ENCODE assay signal across 17 mouse cellular contexts in the genomic region with DNA sequence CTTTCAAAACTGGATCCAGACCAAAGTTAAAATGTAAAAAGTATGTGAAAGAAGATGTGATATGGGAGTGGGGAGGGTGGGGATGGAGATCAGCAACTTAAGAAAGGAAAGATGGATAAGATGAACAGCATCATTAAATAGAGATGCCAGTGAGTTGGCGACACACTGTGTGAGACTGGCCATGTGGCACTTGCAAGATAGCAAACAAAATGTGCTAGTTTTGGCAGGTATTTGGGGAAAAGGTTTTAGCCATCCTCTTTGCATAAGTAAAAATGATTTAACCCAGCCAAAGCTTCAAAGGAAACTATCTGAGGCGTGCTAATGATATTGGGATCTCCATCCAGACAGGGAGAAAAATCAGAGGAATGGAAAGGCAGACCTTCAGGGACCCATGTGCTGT.
DNase-seq lines count a peak whose midpoint lies in the region; ATAC-seq lines count a peak whose summit lies in the region.
"Had no signal": no experiment of that assay in that cellular context is flagged by ENCODE, and none has a peak within 500 bp of the region (broad histone marks: within the 10 kb centered on the region; RNA-seq: fewer than 3 reads in every experiment).

No protein-coding gene starts in this region.

- DNase-seq in forebrain, embryonic 14.5 days (ENCODE audit: low spot score): peak; percentile 69
- no peak for DNase-seq in forebrain, embryonic 11.5 days (ENCODE audit: low spot score)
- DNase-seq in testis, postnatal 14 days (ENCODE audit: low spot score): no peak
- no peak for DNase-seq in ovary, adult 18-20 months (ENCODE audit: low spot score)
- DNase-seq: adrenal gland, adult 2 months; adrenal gland, postnatal 10 days; adrenal gland, postnatal 25 days; cerebellum, adult 11-12 months; cerebellum, adult 2 months; cerebellum, adult 9-10 months; cerebellum, postnatal 10 days; cerebellum, postnatal 25 days had no signal

- peaks cover 25% of the 10 kb centered on the region for H3K4me1 ChIP-seq in forebrain, embryonic 14.5 days (ENCODE audit: control insufficient read depth, insufficient read depth, low read length)
- no peaks in the 10 kb centered on the region for H3K4me1 ChIP-seq in forebrain, embryonic 11.5 days (replicated peaks; ENCODE audit: control insufficient read depth, insufficient read depth, low read length)
- peaks cover 35% of the 10 kb centered on the region for H3K4me1 ChIP-seq in midbrain, embryonic 15.5 days
- H3K4me1 ChIP-seq in midbrain, embryonic 13.5 days (replicated peaks): peaks cover 43% of the 10 kb centered on the region
- peaks cover 32% of the 10 kb centered on the region for H3K4me1 ChIP-seq in forebrain, embryonic 16.5 days (replicated peaks; ENCODE audit: control insufficient read depth, insufficient read depth, low read length)
- H3K4me1 ChIP-seq: embryonic facial prominence, embryonic 10.5 days; embryonic facial prominence, embryonic 12.5 days had no signal

- H3K4me2 ChIP-seq in forebrain, embryonic 14.5 days (ENCODE audit: low read length): no peak overlapping the region
- no peak overlapping the region for H3K4me2 ChIP-seq in forebrain, embryonic 11.5 days (ENCODE audit: low read depth, low read length, severe bottlenecking)
- H3K4me2 ChIP-seq in midbrain, embryonic 15.5 days: no peak overlapping the region
- H3K4me2 ChIP-seq in midbrain, embryonic 13.5 days (replicated peaks): no peak overlapping the region
- no peak overlapping the region for H3K4me2 ChIP-seq in forebrain, embryonic 16.5 days (ENCODE audit: low read length)
- H3K4me2 ChIP-seq: embryonic facial prominence, embryonic 12.5 days had no signal

- no peaks in the 10 kb centered on the region for H3K27me3 ChIP-seq in forebrain, embryonic 14.5 days (replicated peaks; ENCODE audit: control insufficient read depth, insufficient read depth, low read length)
- H3K27me3 ChIP-seq in forebrain, embryonic 11.5 days (ENCODE audit: control insufficient read depth, insufficient read depth, low read length): no peaks in the 10 kb centered on the region
- no peaks in the 10 kb centered on the region for H3K27me3 ChIP-seq in midbrain, embryonic 15.5 days (replicated peaks)
- no peaks in the 10 kb centered on the region for H3K27me3 ChIP-seq in midbrain, embryonic 13.5 days
- H3K27me3 ChIP-seq in forebrain, embryonic 16.5 days (replicated peaks; ENCODE audit: control insufficient read depth, insufficient read depth, low read length): no peaks in the 10 kb centered on the region
- H3K27me3 ChIP-seq: embryonic facial prominence, embryonic 12.5 days had no signal

- H3K36me3 ChIP-seq in forebrain, embryonic 14.5 days (ENCODE audit: control insufficient read depth, insufficient read depth, low read length): no peaks in the 10 kb centered on the region
- no peaks in the 10 kb centered on the region for H3K36me3 ChIP-seq in forebrain, embryonic 11.5 days (ENCODE audit: control insufficient read depth, insufficient read depth, low read length)
- H3K36me3 ChIP-seq in midbrain, embryonic 15.5 days (replicated peaks): no peaks in the 10 kb centered on the region
- H3K36me3 ChIP-seq in midbrain, embryonic 13.5 days: no peaks in the 10 kb centered on the region
- no peaks in the 10 kb centered on the region for H3K36me3 ChIP-seq in forebrain, embryonic 16.5 days (ENCODE audit: control insufficient read depth, insufficient read depth)
- H3K36me3 ChIP-seq: embryonic facial prominence, embryonic 10.5 days; embryonic facial prominence, embryonic 12.5 days had no signal

- H3K9me3 ChIP-seq in forebrain, embryonic 14.5 days (replicated peaks; ENCODE audit: control insufficient read depth, low read length): no peaks in the 10 kb centered on the region
- no peaks in the 10 kb centered on the region for H3K9me3 ChIP-seq in forebrain, embryonic 11.5 days (ENCODE audit: control insufficient read depth, low read length)
- no peaks in the 10 kb centered on the region for H3K9me3 ChIP-seq in midbrain, embryonic 15.5 days
- no peaks in the 10 kb centered on the region for H3K9me3 ChIP-seq in midbrain, embryonic 13.5 days
- H3K9me3 ChIP-seq in forebrain, embryonic 16.5 days (ENCODE audit: control insufficient read depth, low read length): no peaks in the 10 kb centered on the region
- H3K9me3 ChIP-seq: embryonic facial prominence, embryonic 10.5 days; embryonic facial prominence, embryonic 12.5 days had no signal

- H3K4me3 ChIP-seq in forebrain, embryonic 14.5 days (ENCODE audit: low read depth, low read length): no peak overlapping the region
- H3K4me3 ChIP-seq in forebrain, embryonic 11.5 days (ENCODE audit: low read depth, low read length): no peak overlapping the region
- no peak overlapping the region for H3K4me3 ChIP-seq in midbrain, embryonic 15.5 days
- no peak overlapping the region for H3K4me3 ChIP-seq in midbrain, embryonic 13.5 days (replicated peaks)
- H3K4me3 ChIP-seq in forebrain, embryonic 16.5 days (replicated peaks; ENCODE audit: low read length): no peak overlapping the region
- H3K4me3 ChIP-seq: embryonic facial prominence, embryonic 10.5 days; embryonic facial prominence, embryonic 12.5 days had no signal

- H3K9ac ChIP-seq in forebrain, embryonic 14.5 days (ENCODE audit: low read length): no peak overlapping the region
- no peak overlapping the region for H3K9ac ChIP-seq in forebrain, embryonic 11.5 days (ENCODE audit: low read length)
- no peak overlapping the region for H3K9ac ChIP-seq in midbrain, embryonic 15.5 days
- H3K9ac ChIP-seq in midbrain, embryonic 13.5 days (replicated peaks): no peak overlapping the region
- no peak overlapping the region for H3K9ac ChIP-seq in forebrain, embryonic 16.5 days (replicated peaks; ENCODE audit: low read depth, low read length)
- H3K9ac ChIP-seq: embryonic facial prominence, embryonic 12.5 days had no signal

- H3K27ac ChIP-seq in forebrain, embryonic 14.5 days (ENCODE audit: low read depth, low read length): no peak overlapping the region
- H3K27ac ChIP-seq in forebrain, embryonic 11.5 days (ENCODE audit: low read depth, low read length): no peak overlapping the region
- 0 out of 2 replicates have a peak overlapping the region, but pooled peaks have one; percentile 6 for H3K27ac ChIP-seq in midbrain, embryonic 15.5 days
- H3K27ac ChIP-seq in midbrain, embryonic 13.5 days: no peak overlapping the region
- H3K27ac ChIP-seq in forebrain, embryonic 16.5 days (ENCODE audit: low read length): no peak overlapping the region
- H3K27ac ChIP-seq: embryonic facial prominence, embryonic 10.5 days; embryonic facial prominence, embryonic 12.5 days had no signal

- WGBS in forebrain, embryonic 14.5 days: 75% methylated on average over 2 of the region's 2 CpGs
- 85% methylated on average over 2 of the region's 2 CpGs for WGBS in forebrain, embryonic 11.5 days
- 56% methylated on average over 2 of the region's 2 CpGs for WGBS in midbrain, embryonic 15.5 days
- 72% methylated on average over 2 of the region's 2 CpGs for WGBS in midbrain, embryonic 13.5 days
- WGBS in forebrain, embryonic 16.5 days: 51% methylated on average over 2 of the region's 2 CpGs

- peak; percentile 61; the same call in 1 of the 2 replicates for ATAC-seq in forebrain, embryonic 14.5 days
- no peak for ATAC-seq in forebrain, embryonic 11.5 days (replicated peaks; ENCODE audit: low FRiP score)
- ATAC-seq in midbrain, embryonic 15.5 days (replicated peaks): no peak
- no peak for ATAC-seq in midbrain, embryonic 13.5 days
- peak; percentile 69 for ATAC-seq in forebrain, embryonic 16.5 days

Comparison
In these comparisons a context has a peak if more than half of its experiments do, and no peak if none do; other contexts are left out.
1. ATAC-seq: peak in forebrain, embryonic 14.5 days (single experiment) and forebrain, embryonic 16.5 days (single experiment); none in forebrain, embryonic 11.5 days (single experiment), midbrain, embryonic 15.5 days (single experiment) and midbrain, embryonic 13.5 days (single experiment).